Mouse (Mus musculus): ENCODE measurements around the gene Bglap.
"Not testable (repeated sequence)": the region's sequence is repeated elsewhere in the genome, so short reads cannot be mapped to it uniquely, and the experiment has no call there.

The Bglap gene

DNA sequence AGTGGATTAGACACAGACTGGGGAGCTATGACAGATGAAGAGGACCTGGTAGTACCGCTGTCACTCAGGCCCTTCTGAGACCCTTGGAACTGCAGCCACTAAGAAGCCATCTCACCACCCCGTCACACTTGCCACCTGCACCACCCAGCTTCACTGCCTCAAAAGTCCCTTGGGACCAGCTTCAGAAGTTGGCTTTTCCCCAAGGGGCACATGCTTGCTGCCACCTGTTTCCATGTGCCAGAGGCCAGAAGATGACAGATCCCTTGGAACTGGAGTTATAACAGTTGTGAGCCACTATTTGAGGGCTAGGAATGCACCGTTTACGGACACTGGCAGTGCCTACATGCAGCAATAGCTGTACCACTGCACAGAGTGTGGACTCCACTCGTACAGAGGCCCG lies 11.0 kb upstream of the Bglap start:
- intact Hi-C loops (cut with DNase I): no loop called here

DNA sequence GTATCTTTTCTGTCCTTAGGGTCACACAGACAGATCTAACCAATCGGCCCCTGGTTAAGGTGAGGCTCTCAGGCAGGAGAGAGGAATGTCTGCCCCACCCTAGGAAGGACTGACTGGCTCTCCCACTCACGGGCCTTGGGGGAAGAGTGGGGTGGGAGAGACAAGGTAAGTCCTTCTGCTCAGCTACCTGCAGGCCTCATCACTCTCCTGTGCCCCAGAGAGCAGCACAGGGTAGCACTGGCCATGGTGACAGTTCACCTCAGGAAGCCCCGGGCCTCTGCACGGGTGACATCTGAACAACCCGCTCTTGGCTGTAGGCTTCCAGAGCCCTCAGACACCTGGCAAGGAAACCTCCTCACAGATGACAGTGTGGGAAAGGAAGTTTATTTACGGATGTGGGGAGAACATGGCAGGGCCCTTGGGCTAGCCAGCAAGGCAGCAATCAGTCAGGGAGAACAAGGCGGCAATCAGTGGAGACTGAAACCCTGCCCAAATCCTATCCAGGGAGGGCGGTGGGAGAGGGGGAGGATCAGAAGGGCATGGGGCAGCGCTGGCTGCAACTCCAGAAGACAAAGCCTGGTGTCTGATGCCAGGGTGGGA lies 9.6 kb upstream of the Bglap start:
- intact Hi-C loops (cut with DNase I): no loop called here

DNA sequence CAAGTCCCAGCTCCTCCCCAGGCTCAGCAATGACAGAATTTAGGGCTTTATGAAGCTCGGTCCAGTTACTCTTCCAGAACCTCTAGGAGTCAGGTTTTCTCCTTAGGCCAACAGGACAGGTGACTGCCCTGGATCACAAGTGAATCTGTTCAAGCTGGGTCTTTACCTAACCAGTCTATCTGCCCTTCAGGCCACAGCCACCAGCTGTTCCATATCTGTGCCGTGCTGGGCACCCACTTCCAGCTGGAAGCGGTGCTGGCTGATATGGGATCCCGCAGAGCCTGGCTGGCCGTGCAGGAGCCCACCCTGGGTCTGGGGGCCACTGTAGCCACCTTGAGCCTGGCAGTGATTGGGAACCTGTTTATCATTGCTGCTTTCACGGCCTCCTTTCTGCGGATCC lies 1.9 kb downstream of the Bglap start:
- intact Hi-C loops (cut with DNase I): not testable (repeated sequence)

GRCm38 (mm10) chr3:88381389-88382315 lies 2.6 kb downstream of the Bglap start:
- intact Hi-C loops (cut with DNase I): not testable (repeated sequence)

- intact Hi-C loops (cut with DNase I): not testable (repeated sequence)
These were observed 5.7 kb downstream of the Bglap start, which contains the start of gene Bglap2 for GRCm38 (mm10) chr3:88378599-88378998. TSS of gene Bglap2 (minus strand) at chr3:88378699.

DNA sequence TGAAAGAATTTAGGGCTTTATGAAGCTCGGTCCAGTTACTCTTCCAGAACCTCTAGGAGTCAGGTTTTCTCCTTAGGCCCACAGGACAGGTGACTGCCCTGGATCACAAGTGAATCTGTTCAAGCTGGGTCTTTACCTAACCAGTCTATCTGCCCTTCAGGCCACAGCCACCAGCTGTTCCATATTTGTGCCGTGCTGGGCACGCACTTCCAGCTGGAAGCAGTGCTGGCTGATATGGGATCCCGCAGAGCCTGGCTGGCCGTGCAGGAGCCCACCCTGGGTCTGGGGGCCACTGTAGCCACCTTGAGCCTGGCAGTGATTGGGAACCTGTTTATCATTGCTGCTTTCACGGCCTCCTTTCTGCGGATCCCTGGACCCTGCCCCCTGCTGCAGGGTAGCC lies 7.6 kb downstream of the Bglap start:
- intact Hi-C loops (cut with DNase I): not testable (repeated sequence)

GRCm38 (mm10) chr3:88375750-88376626 lies 8.3 kb downstream of the Bglap start:
- intact Hi-C loops (cut with DNase I): not testable (repeated sequence)

GRCm38 (mm10) chr3:88372643-88373042 lies 11.6 kb downstream of the Bglap start, which contains the start of gene Bglap3:
TSS of gene Bglap3 (minus strand) at chr3:88372743.
- intact Hi-C loops (cut with DNase I): not testable (repeated sequence)

GRCm38 (mm10) chr3:88368511-88368910 lies 15.8 kb downstream of the Bglap start:
- intact Hi-C loops (cut with DNase I): not testable (repeated sequence)

GRCm38 (mm10) chr3:88367517-88367916 lies 16.7 kb downstream of the Bglap start:
- intact Hi-C loops (cut with DNase I): not testable (repeated sequence)

- intact Hi-C loops (cut with DNase I): not testable (repeated sequence)
These were observed 17.3 kb downstream of the Bglap start for GRCm38 (mm10) chr3:88366830-88367428.

- intact Hi-C loops (cut with DNase I): no loop called here
These were observed 18.4 kb downstream of the Bglap start for GRCm38 (mm10) chr3:88365705-88366361.

DNA sequence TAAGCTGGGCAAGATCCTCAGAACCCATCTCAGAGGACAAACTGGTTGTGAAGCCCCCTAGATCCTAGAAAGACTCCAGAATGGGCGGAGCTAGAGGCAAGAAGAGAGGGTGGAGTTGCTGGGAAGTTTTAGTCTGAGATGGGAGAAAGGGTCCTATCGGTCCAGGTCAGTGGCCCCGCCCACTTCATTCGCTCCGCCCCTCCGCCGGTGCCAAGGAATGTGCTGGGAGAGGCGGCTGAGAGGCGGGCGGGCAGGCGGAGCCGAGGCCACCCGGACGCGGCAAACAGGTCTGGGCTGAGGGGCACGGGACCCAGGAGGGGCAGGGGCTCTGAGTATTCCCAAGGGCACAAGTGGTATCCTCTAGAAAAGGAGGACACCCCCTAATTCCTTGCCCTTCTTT lies 19.9 kb downstream of the Bglap start, which contains the start of gene Paqr6:
Gene Paqr6 (plus strand): TSS at position 248 of the 400 bp plus-strand sequence.
- intact Hi-C loops (cut with DNase I): no loop called here

DNA sequence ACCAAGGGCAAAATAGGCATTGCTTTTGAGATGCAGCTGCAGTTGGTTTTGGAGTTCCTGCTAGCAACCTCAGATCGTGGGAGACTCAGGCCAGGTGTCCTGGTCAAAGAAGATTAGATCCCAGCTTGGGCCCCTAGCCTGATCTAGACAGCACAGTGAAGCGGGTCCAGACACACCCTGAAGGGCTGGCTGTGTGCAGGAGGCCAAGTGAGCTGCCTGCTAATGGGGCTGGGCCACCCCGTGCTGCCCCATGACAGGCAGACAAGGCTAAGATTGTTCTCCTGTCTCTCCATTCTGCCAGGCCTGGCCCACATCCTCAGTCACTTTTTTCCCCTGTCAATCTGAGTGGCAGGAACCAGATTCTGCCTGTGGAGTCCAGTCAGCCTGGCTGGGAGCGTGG lies 20.6 kb downstream of the Bglap start:
- intact Hi-C loops (cut with DNase I): no loop called here

DNA sequence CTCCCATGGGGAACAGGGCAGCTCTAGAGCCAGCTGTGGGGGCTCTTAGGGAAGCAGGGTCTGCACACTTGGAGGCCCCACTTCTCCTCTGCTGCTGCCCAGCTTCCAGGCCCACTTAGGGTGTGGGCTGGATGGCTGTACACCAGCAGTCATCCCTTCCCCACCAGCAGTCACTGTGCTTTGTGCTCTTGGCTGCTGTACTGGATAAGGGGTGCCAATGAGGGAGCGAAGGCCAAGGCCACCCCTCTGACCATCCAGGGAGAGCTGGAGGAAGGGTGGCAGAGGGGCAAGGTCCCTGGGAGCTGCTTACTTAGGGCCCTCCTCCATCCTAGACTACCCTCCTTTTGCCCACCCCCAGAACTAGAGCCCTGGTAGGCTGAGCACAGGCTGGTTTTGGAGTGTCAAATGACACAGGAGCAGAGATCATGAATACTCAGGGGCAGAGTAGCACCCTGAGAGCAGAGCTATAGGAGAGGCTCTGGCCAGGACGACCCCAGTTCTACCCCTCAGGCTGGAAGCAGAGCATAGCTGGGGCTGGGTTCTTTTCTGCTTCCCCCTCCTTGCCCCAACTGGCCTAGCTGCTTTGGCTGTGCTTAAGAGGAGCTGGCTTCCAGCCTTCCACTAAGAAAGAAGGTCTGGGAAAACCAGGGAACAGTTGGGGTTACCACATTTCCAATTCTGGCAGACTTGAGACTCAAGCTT lies 22.5 kb downstream of the Bglap start:
- intact Hi-C loops (cut with DNase I): no loop called here

DNA sequence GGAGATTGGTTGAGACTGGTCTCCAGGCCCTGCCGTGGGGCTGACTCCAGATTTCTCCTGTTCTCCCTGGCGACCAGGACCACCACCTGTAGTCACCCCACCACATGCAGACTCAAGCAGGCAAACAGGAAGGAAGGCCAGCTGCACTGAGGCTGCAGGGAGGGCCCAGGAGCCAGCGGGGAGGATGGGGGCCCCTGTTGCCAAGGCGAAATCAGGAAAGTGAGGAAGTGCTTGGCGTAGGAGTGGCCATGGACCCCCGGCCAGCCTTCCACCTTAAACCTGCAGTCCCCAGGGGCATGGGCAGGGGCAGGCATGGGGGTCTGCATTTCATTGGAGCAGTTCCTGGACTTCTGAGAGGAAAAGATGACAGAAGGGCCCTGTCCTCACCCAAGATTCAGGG lies 23.2 kb downstream of the Bglap start:
- intact Hi-C loops (cut with DNase I): no loop called here

DNA sequence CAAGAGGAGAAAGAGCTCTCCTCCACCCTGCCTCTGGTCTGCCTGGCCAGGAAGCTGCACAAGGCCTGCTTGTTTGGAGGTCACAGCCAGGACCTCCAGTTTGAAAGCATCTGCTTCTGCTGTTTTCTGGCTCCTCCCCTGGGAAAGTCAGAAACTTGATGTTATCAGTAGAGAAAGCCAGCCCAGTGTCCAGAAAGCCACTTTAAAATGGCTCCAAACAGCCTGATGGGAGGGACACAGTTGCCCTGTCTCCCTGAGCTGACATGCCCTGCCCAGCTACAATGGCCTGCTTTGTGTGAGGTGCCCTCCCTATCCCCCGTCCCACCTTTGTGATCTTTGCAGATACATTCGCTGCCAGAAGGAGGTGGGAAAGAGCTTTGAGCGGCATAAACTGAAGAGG lies 24.3 kb downstream of the Bglap start:
- intact Hi-C loops (cut with DNase I): no loop called here

DNA sequence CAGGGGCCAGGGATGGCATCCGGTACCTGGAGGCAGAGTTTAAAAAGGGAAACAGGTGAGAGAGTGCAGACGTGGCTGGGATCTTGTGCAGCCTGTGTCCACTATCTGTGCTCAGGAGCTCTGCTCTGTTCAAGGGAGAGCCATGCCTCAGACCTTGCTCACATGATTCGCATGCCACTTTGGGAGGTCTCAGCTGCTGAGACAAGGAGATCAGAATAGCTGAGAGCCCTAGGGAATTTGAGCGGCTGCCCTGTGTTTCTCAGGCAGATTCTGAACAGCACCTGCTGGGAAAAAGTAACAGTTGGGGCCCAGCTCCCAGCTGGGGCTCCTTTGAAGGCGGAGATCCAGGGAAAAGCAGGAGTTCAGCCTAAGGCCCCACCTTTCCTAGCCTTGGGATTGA lies 24.7 kb downstream of the Bglap start:
- intact Hi-C loops (cut with DNase I): no loop called here

- intact Hi-C loops (cut with DNase I): no loop called here
These were observed 29.7 kb downstream of the Bglap start for GRCm38 (mm10) chr3:88354396-88355165.
